Mouse (Mus musculus) left cerebral cortex, adult 6 months (tissue): Measurements from ENCODE around the gene Catsper4. TPM values are rescaled to one million over a fixed set of nuclear protein-coding genes. Genes with fewer than 3 reads are reported as not detected.

Experiments used
- long read RNA-seq, 2 experiments: library from polyadenylated mRNA; unstranded; transcript quantifications; one replicate each; pipeline ENCODE4 v2.0.0; 2019 to 2020
- polyA plus RNA-seq: library from polyadenylated mRNA; unstranded; fragments of <200 nt; fragmentation: Nextera tagmentation; gene quantifications from 2 replicates; pipeline ENCODE4 v1.2.3, GENCODE M21; 2021

The Catsper4 gene
- polyA plus RNA-seq: not detected in 2 replicates
- long read RNA-seq, experiment 1: 0 reads
- long read RNA-seq, experiment 2: 0 reads

GRCm38 (mm10) chr4:134227194-134227593 lies at the start of gene Catsper4:
Gene Catsper4, minus strand, starts transcription at chr4:134227383.

GRCm38 (mm10) chr4:134253722-134254324 lies 26.6 kb upstream of the Catsper4 start, which contains the start of gene Grrp1:
Gene Grrp1, minus strand, starts transcription at chr4:134254106.

GRCm38 (mm10) chr4:134246719-134247258 lies 19.6 kb upstream of the Catsper4 start, which contains the start of gene Gm30191:
Gene Gm30191, plus strand, starts transcription at chr4:134246935.

GRCm38 (mm10) chr4:134245148-134245843 lies 18.1 kb upstream of the Catsper4 start, which contains the start of gene Zfp593:
Gene Zfp593, minus strand, starts transcription at chr4:134245592.

GRCm38 (mm10) chr4:134243516-134244250 lies 16.5 kb upstream of the Catsper4 start, which contains the start of gene E130218I03Rik:
Gene E130218I03Rik, plus strand, starts transcription at chr4:134243662.

GRCm38 (mm10) chr4:134238279-134238651 lies 11.1 kb upstream of the Catsper4 start, which contains the start of gene Cnksr1:
Gene Cnksr1, minus strand, starts transcription at chr4:134238399.

GRCm38 (mm10) chr4:134202904-134203303 lies 24.3 kb downstream of the Catsper4 start, which contains the start of gene Gm7534:
Gene Gm7534, minus strand, starts transcription at chr4:134203004.

Other genes starting within 250 kb of the Catsper4 start
- gene Dhdds, start 226.5 kb downstream of the Catsper4 start, polyA plus RNA-seq: 39.7 and 42.1 TPM in 2 replicates
- gene Lin28a, start 208.5 kb downstream of the Catsper4 start, polyA plus RNA-seq: not detected in 2 replicates
- not detected in 2 replicates for gene Zfp683, start 173.5 kb downstream of the Catsper4 start, polyA plus RNA-seq
- gene Crybg2, start 166.6 kb downstream of the Catsper4 start, polyA plus RNA-seq: 4.6 and 8.1 TPM in 2 replicates
- 17.1 and 21.5 TPM in 2 replicates for gene Cd52, start 132.3 kb downstream of the Catsper4 start, polyA plus RNA-seq
- 11.6 and 12.2 TPM in 2 replicates for gene Ubxn11, start 124.8 kb downstream of the Catsper4 start, polyA plus RNA-seq
- 657 and 660 TPM in 2 replicates for gene Sh3bgrl3, start 98.6 kb downstream of the Catsper4 start, polyA plus RNA-seq
- 12.4 and 12.5 TPM in 2 replicates for gene Cep85, start 40.3 kb downstream of the Catsper4 start, polyA plus RNA-seq
- gene Gm7534, start 24.4 kb downstream of the Catsper4 start, polyA plus RNA-seq: not detected in 2 replicates
- 0.21 TPM in 1 of 2 replicates, not detected in the other for gene Cnksr1, start 11.0 kb upstream of the Catsper4 start, polyA plus RNA-seq
- gene E130218I03Rik, start 16.3 kb upstream of the Catsper4 start, polyA plus RNA-seq: 0.45 and 0.63 TPM in 2 replicates
- 16.6 and 17.3 TPM in 2 replicates for gene Zfp593, start 18.2 kb upstream of the Catsper4 start, polyA plus RNA-seq
- not detected in 2 replicates for gene Gm30191, start 19.6 kb upstream of the Catsper4 start, polyA plus RNA-seq
- gene Grrp1, start 26.7 kb upstream of the Catsper4 start, polyA plus RNA-seq: 5.0 and 6.2 TPM in 2 replicates
- gene Pdik1l, start 60.5 kb upstream of the Catsper4 start, polyA plus RNA-seq: 8.8 and 12.5 TPM in 2 replicates
- gene Trim63, start 87.7 kb upstream of the Catsper4 start, polyA plus RNA-seq: 0.15 TPM in 1 of 2 replicates, not detected in the other
- gene Slc30a2, start 115.8 kb upstream of the Catsper4 start, polyA plus RNA-seq: 0.53 and 0.59 TPM in 2 replicates
- 23.0 and 23.2 TPM in 2 replicates for gene Extl1, start 156.5 kb upstream of the Catsper4 start, polyA plus RNA-seq
- gene Pafah2, start 168.9 kb upstream of the Catsper4 start, polyA plus RNA-seq: 3.2 and 3.3 TPM in 2 replicates
- 571 and 612 TPM in 2 replicates for gene Stmn1, start 240.9 kb upstream of the Catsper4 start, polyA plus RNA-seq